Mouse (Mus musculus): ENCODE measurements around the gene Rrp8. TPM values are rescaled to one million over a fixed set of nuclear protein-coding genes. Genes with fewer than 3 reads are reported as not detected.

Rrp8 gene
- 16.3 and 17.1 TPM in 2 replicates for polyA plus RNA-seq (2012; rRNA removed)

- under 1% methylated on average over 30 of the region's 30 CpGs for WGBS
- Histone ChIP-seq H3K27me3 (ENCODE audit: control insufficient read depth, insufficient read depth, low read length) (no peaks in the 10 kb centered on the region), H3K36me3 (ENCODE audit: control insufficient read depth, insufficient read depth, low read length) (peaks cover 39% of the 10 kb centered on the region), H3K27ac (ENCODE audit: control insufficient read depth, insufficient read depth, low read length) (peak within 1 kb of the TSS; percentile 14; the same call in 1 of the 2 replicates), H3K4me3 (ENCODE audit: control insufficient read depth, insufficient read depth, low read length) (peak within 1 kb of the TSS; percentile 94), H3K4me1 (replicated peaks; ENCODE audit: control insufficient read depth, insufficient read depth, low read length) (0 out of 2 replicates have a peak, but pooled peaks cover 6% of the 10 kb centered on the region)
- peak; percentile 41 for DNase-seq
- TF ChIP-seq CTCF (IDR thresholded peaks at IDR 0.05; ENCODE audit: borderline replicate concordance, control insufficient read depth, extremely low read depth, insufficient read depth, low read length, poor library complexity) (no peak), POLR2A (IDR thresholded peaks at IDR 0.05; ENCODE audit: control insufficient read depth, extremely low read depth, insufficient read depth, low read length, poor library complexity) (no peak)
These were observed at the start of gene Rrp8 for GRCm38 (mm10) chr7:105736911-105737521. Gene Rrp8, minus strand, starts transcription at chr7:105737385.

GRCm38 (mm10) chr7:105786506-105787284 is 49.5 kb upstream of the Rrp8 start:
- Histone ChIP-seq H3K27me3 (ENCODE audit: control insufficient read depth, insufficient read depth, low read length) (peaks cover 17% of the 10 kb centered on the region), H3K27ac (ENCODE audit: control insufficient read depth, insufficient read depth, low read length) (no peak overlapping the region), H3K4me3 (ENCODE audit: control insufficient read depth, insufficient read depth, low read length) (no peak overlapping the region; the same call in 1 of the 2 replicates), H3K4me1 (replicated peaks; ENCODE audit: control insufficient read depth, insufficient read depth, low read length) (peaks cover 5% of the 10 kb centered on the region), H3K36me3 (ENCODE audit: control insufficient read depth, insufficient read depth, low read length) (no peaks in the 10 kb centered on the region)
- 36% methylated on average over 20 of the region's 20 CpGs for WGBS
- TF ChIP-seq CTCF (IDR thresholded peaks at IDR 0.05; ENCODE audit: borderline replicate concordance, control insufficient read depth, extremely low read depth, insufficient read depth, low read length, poor library complexity) (no peak), POLR2A (IDR thresholded peaks at IDR 0.05; ENCODE audit: control insufficient read depth, extremely low read depth, insufficient read depth, low read length, poor library complexity) (no peak)
- DNase-seq, result no peak

GRCm38 (mm10) chr7:105784556-105784955 is 47.4 kb upstream of the Rrp8 start:
- H3K27ac ChIP-seq (ENCODE audit: control insufficient read depth, insufficient read depth, low read length), result no peak overlapping the region

GRCm38 (mm10) chr7:105783861-105784260 is 46.7 kb upstream of the Rrp8 start:
- DNase-seq, result no peak
- Histone ChIP-seq H3K36me3 (ENCODE audit: control insufficient read depth, insufficient read depth, low read length) (no peaks in the 10 kb centered on the region), H3K27me3 (ENCODE audit: control insufficient read depth, insufficient read depth, low read length) (peaks cover 15% of the 10 kb centered on the region), H3K4me3 (ENCODE audit: control insufficient read depth, insufficient read depth, low read length) (no peak overlapping the region), H3K4me1 (replicated peaks; ENCODE audit: control insufficient read depth, insufficient read depth, low read length) (peaks cover 9% of the 10 kb centered on the region), H3K27ac (ENCODE audit: control insufficient read depth, insufficient read depth, low read length) (no peak overlapping the region)
- no peak for TF ChIP-seq POLR2A (IDR thresholded peaks at IDR 0.05; ENCODE audit: control insufficient read depth, extremely low read depth, insufficient read depth, low read length, poor library complexity)
- TF ChIP-seq CTCF (IDR thresholded peaks at IDR 0.05; ENCODE audit: borderline replicate concordance, control insufficient read depth, extremely low read depth, insufficient read depth, low read length, poor library complexity), result no peak
- 78% methylated on average over 4 of the region's 4 CpGs for WGBS

More at GRCm38 (mm10) chr7:105784556-105784955, 47.4 kb upstream of the Rrp8 start:
- H3K4me1 ChIP-seq (replicated peaks; ENCODE audit: control insufficient read depth, insufficient read depth, low read length), result peaks cover 5% of the 10 kb centered on the region
- H3K4me3 ChIP-seq (ENCODE audit: control insufficient read depth, insufficient read depth, low read length), result no peak overlapping the region
- peaks cover 15% of the 10 kb centered on the region for H3K27me3 ChIP-seq (ENCODE audit: control insufficient read depth, insufficient read depth, low read length)
- H3K36me3 ChIP-seq (ENCODE audit: control insufficient read depth, insufficient read depth, low read length), result no peaks in the 10 kb centered on the region
- TF ChIP-seq POLR2A (IDR thresholded peaks at IDR 0.05; ENCODE audit: control insufficient read depth, extremely low read depth, insufficient read depth, low read length, poor library complexity) (no peak), CTCF (IDR thresholded peaks at IDR 0.05; ENCODE audit: borderline replicate concordance, control insufficient read depth, extremely low read depth, insufficient read depth, low read length, poor library complexity) (no peak)
- 75% methylated on average over 4 of the region's 4 CpGs for WGBS
- DNase-seq, result no peak

GRCm38 (mm10) chr7:105778553-105779265 is 41.5 kb upstream of the Rrp8 start:
- H3K27ac ChIP-seq (ENCODE audit: control insufficient read depth, insufficient read depth, low read length), result peak overlapping the region; percentile 41; the same call in 1 of the 2 replicates
- peaks cover 16% of the 10 kb centered on the region for H3K4me1 ChIP-seq (replicated peaks; ENCODE audit: control insufficient read depth, insufficient read depth, low read length)
- no peaks in the 10 kb centered on the region for H3K36me3 ChIP-seq (ENCODE audit: control insufficient read depth, insufficient read depth, low read length)
- DNase-seq, result peak; percentile 50
- no peak overlapping the region for H3K4me3 ChIP-seq (ENCODE audit: control insufficient read depth, insufficient read depth, low read length)
- WGBS, result 43% methylated on average over 4 of the region's 4 CpGs
- H3K27me3 ChIP-seq (ENCODE audit: control insufficient read depth, insufficient read depth, low read length), result no peaks in the 10 kb centered on the region
- no peak for TF ChIP-seq POLR2A (IDR thresholded peaks at IDR 0.05; ENCODE audit: control insufficient read depth, extremely low read depth, insufficient read depth, low read length, poor library complexity)
- no peak for TF ChIP-seq CTCF (IDR thresholded peaks at IDR 0.05; ENCODE audit: borderline replicate concordance, control insufficient read depth, extremely low read depth, insufficient read depth, low read length, poor library complexity)
